Mouse (Mus musculus) adrenal gland, adult 8-10 months (tissue): ENCODE data around the gene Camk1g. TPM values are rescaled to one million over a fixed set of nuclear protein-coding genes. Genes with fewer than 3 reads are reported as not detected.

Experiments
- DNase-seq: peaks from one replicate; pipeline ENCODE4 v3.0.0; 2022
- total RNA-seq, 4 experiments: library from RNA; stranded (reverse); gene quantifications; 2 replicates each; pipeline ENCODE4 v1.2.4; 2022

Camk1g gene
- total RNA-seq, 4 experiments from 2014 or later, result 0.12 to 0.49 (median 0.35) TPM; not detected in 1

DNA sequence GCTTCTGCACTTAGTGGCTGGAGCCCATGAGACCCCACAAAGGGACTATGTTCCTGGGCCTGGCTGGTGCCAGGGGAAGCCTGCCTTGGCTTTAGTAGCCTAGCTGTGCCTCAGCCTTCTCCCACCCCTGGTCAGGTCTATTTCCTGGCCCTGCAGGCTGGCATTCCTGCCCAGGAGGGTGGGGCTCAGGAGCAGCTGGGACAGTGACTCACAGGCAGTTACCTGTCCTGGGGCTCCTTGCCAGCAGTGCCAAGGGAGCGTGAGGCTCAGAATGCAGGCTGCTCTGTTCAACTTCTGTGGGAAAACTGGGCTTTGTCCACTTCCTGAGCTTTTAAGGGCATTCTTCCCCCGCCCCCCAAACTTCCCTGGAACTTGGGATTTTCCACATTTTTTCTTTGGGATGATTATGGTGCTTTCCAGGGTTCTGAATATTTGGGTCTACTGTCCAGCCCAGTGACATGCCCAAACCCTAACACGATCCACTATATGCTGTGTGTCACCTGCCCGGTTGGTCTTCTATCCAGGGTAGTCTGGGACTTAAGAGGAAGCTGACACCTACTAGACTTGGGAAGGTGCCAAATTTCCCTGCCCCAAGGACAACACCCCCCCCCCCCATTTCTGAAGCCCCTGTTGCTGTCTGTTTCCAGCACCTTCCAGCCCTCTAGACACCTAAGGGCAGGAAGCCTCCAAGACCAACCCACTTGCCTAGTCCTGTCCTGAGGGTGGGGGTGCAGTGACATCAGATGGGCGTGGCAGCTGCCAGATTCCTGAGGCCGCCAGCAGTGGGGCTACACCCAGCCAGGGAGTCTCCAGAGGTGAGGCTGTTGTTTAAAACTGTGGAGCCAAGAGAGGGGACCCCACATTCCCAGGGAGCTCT lies 68.6 kb downstream of the Camk1g start:
- DNase-seq, result no peak

DNA sequence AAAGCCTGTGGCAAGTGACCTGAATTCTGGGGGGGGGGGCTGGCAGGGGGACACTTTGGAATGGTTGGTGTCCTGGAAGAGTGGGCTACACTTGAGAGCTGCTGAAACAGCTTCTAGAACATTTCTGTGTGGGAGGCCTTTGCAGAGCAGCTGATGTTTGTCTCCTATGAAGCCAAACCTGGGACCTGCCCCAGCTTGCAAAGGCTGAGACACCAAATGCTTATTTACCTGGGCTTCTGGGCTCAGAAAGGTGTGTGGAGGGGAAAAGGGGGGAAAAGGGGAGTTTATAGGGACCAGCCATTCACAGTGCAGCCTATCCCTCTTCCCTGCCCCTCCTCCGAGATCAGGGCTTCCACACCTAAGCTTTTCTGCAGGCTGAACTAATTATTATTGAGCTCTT lies 70.1 kb downstream of the Camk1g start:
- no peak for DNase-seq

DNA sequence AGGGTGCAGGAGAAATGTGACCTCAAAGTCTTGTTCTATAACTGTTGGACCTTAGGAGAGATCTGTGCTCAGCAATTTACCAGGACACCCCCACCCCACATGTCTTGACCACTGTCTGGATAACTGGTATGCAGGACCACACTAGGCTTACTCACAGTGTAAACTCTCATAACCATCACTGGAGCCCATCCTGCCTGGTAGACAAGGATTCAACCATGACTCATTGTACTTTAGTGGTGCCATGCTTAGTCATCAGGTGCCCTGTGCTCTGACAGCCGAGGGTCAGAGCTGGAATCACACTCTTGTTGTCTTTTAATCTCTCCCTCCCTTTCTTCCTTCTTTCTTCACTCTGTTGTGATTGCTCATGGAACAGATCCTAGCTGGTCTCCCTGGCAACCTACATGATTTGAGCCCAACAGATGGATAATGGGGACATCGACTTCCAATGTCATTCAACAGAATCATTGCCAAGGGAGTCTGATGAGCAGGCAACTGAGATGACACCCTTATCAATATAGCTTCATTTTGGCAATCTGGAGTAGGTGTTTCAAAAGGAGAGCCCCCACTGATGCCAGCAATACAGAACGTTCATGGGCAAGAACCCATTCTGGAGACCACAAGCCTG lies 71.8 kb downstream of the Camk1g start:
- peak; percentile 31 for DNase-seq

Other genes with a start within 250 kb of the Camk1g start
- gene Diexf, start 240.0 kb downstream of the Camk1g start, total RNA-seq, result 10 to 100 TPM; 16.7 to 24.1 (median 20.8) TPM
- gene Irf6, start 217.2 kb downstream of the Camk1g start, total RNA-seq, result under 1 TPM; 0.15 to 0.49 (median 0.26) TPM
- 1 to 10 TPM; 2.2 to 3.2 (median 3.0) TPM for gene A130010J15Rik, start 202.3 kb downstream of the Camk1g start, total RNA-seq
- gene Traf3ip3, start 168.6 kb downstream of the Camk1g start, total RNA-seq, result 1 to 10 TPM; 1.6 to 3.9 (median 2.7) TPM
- 1 to 10 TPM; 1.2 to 2.7 (median 1.5) TPM for gene Lamb3, start 162.6 kb downstream of the Camk1g start, total RNA-seq
- 10 to 100 TPM; 58.1 to 94.0 (median 71.6) TPM for gene Hsd11b1, start 106.2 kb downstream of the Camk1g start, total RNA-seq
- 10 to 100 TPM; 48.8 to 85.1 (median 74.4) TPM for gene G0s2, start 97.1 kb downstream of the Camk1g start, total RNA-seq